Mouse (Mus musculus) G1E (cell line): ENCODE data around the gene Sorl1.

Experiments used
- CTCF ChIP-seq: IDR thresholded peaks from 2 replicates; pipeline ENCODE4 v1.5.1; 2012; ENCODE audit warnings: low read depth, low read length, inconsistent platforms, mixed read lengths
- GATA2 ChIP-seq: IDR thresholded peaks from 2 replicates; pipeline ENCODE4 v1.6.1; 2012; ENCODE audit warnings: low read depth, low read length, inconsistent platforms, borderline replicate concordance

GRCm38 (mm10) chr9:41981306-41981705 lies 142.8 kb downstream of the Sorl1 start:
- TF ChIP-seq GATA2: no peak
- no peak for TF ChIP-seq CTCF
